Mouse (Mus musculus): ENCODE measurements around the gene Zfp706. TPM values are rescaled to one million over a fixed set of nuclear protein-coding genes. Genes with fewer than 3 reads are reported as not detected.

The Zfp706 gene
- polyA plus RNA-seq (2015; fragmentation: Illumina TruSeq; extraction: RNeasy Lipid Tissue Mini Kit (QIAGEN cat#74804); ENCODE audit: insufficient read depth, low read depth, low replicate concordance) = 65.4 TPM

GRCm38 (mm10) chr15:37007233-37007958, at the start of gene Zfp706:
Zfp706 (minus strand) TSS chr15:37007773.

Measured in pancreas, adult 10 weeks (tissue).